Mouse (Mus musculus) liver, postnatal 0 days (tissue): ENCODE data around the gene Tgfbr2. TPM values are rescaled to one million over a fixed set of nuclear protein-coding genes. Genes with fewer than 3 reads are reported as not detected.

Source experiments
- ATAC-seq: fragments of 200-750 bp; cut with Nextera tagmentation; 2 replicates; pipeline ENCODE4 v1.8.0; 2017; ENCODE audit warnings: mild to moderate bottlenecking, moderate library complexity
- DNase-seq: peaks from one replicate; pipeline ENCODE4 v3.0.0-alpha.2; 2016
- H3K27ac ChIP-seq: fragments of 300-500 bp; sonication (generic); 2 replicates; pipeline ENCODE4 v1.5.1; 2014; ENCODE audit warnings: antibody characterized with exemption, moderate library complexity, mild to moderate bottlenecking, low read depth
- H3K27me3 ChIP-seq: fragments of 300-500 bp; sonication (generic); 2 replicates; pipeline ENCODE4 v1.6.1; 2014; ENCODE audit warnings: low read length, control low read depth, mixed read lengths; ENCODE audit not compliant: insufficient read depth
- H3K36me3 ChIP-seq: fragments of 300-500 bp; sonication (generic); replicated peaks from 2 replicates; pipeline ENCODE4 v1.6.1; 2014; ENCODE audit warnings: mild to moderate bottlenecking, control low read depth, low read length, moderate library complexity, mixed read lengths; ENCODE audit not compliant: insufficient read depth
- H3K4me1 ChIP-seq: fragments of 300-500 bp; sonication (generic); 2 replicates; pipeline ENCODE4 v1.6.1; 2014; ENCODE audit warnings: antibody characterized with exemption, mild to moderate bottlenecking, control low read depth; ENCODE audit not compliant: insufficient read depth
- H3K4me2 ChIP-seq: fragments of 300-500 bp; sonication (generic); 2 replicates; pipeline ENCODE4 v1.6.1; 2014; ENCODE audit warnings: low read depth, mild to moderate bottlenecking, low read length, moderate library complexity, mixed read lengths
- H3K4me3 ChIP-seq: fragments of 300-500 bp; sonication (generic); 2 replicates; pipeline ENCODE4 v1.5.1; 2014; ENCODE audit warnings: low read depth, low read length
- H3K9ac ChIP-seq: fragments of 300-500 bp; sonication (generic); replicated peaks from 2 replicates; pipeline ENCODE4 v1.6.1; 2014; ENCODE audit warnings: mild to moderate bottlenecking, moderate library complexity
- H3K9me3 ChIP-seq: fragments of 300-500 bp; sonication (generic); 2 replicates; pipeline ENCODE4 v1.6.1; 2016; ENCODE audit warnings: mild to moderate bottlenecking, control low read depth, low read length, mixed read lengths
- CTCF ChIP-seq: sonication (generic); IDR thresholded peaks from 2 replicates; pipeline ENCODE4 v1.5.1; 2016; ENCODE audit warnings: antibody characterized with exemption, low read depth
- EP300 ChIP-seq: IDR thresholded peaks from 2 replicates; pipeline ENCODE4 v1.6.1; 2016; ENCODE audit warnings: antibody characterized with exemption, low read depth, mild to moderate bottlenecking
- WGBS: fragments of 180-500 bp; shearing (Covaris S2); extraction: QIAGEN DNeasy Blood & Tissue Kit; methylation state at CpG from one replicate; pipeline ENCODE4 v1.1.7; 2014; ENCODE audit not compliant: insufficient replicate concordance; 5-methylcytosine and 5-hydroxymethylcytosine counted together
- polyA plus RNA-seq: library from polyadenylated mRNA; unstranded; fragments of >200 nt; fragmentation: Nextera tagmentation; extraction: Ambion mirVana; gene quantifications from 2 replicates; pipeline ENCODE4 v1.2.1, GENCODE M21; 2015

Gene Tgfbr2
- polyA plus RNA-seq, 1 experiment from 2014 or later = 5.6 TPM

DNA sequence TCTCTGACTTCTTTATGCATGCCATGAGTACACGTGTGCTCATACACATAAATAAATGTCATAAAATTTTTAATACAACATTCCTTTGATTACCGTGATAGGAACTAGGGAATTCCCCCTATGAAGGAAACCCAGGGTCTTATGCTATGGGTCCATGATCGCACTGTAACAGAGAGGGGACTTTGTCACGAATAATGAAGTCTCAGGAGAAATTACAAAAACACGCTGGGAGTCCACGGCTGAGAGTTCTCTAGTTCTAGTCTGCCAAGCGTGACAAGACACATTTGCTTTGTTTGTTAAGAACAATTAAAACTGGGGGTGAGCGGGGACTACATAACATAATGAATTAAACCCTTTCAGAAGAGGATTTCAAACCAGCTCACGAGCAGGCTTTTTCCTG is 23.3 kb upstream of the Tgfbr2 start:
- Histone ChIP-seq H3K4me1 (peaks cover 6% of the 10 kb centered on the region), H3K9me3 (no peaks in the 10 kb centered on the region), H3K36me3 (no peaks in the 10 kb centered on the region), H3K27ac (no peak overlapping the region), H3K27me3 (no peaks in the 10 kb centered on the region), H3K4me3 (no peak overlapping the region), H3K9ac (no peak overlapping the region), H3K4me2 (no peak overlapping the region)
- WGBS = 75% methylated on average over 9 of the region's 9 CpGs
- ATAC-seq (no peak), DNase-seq (no peak)
- TF ChIP-seq CTCF (no peak), EP300 (no peak)

DNA sequence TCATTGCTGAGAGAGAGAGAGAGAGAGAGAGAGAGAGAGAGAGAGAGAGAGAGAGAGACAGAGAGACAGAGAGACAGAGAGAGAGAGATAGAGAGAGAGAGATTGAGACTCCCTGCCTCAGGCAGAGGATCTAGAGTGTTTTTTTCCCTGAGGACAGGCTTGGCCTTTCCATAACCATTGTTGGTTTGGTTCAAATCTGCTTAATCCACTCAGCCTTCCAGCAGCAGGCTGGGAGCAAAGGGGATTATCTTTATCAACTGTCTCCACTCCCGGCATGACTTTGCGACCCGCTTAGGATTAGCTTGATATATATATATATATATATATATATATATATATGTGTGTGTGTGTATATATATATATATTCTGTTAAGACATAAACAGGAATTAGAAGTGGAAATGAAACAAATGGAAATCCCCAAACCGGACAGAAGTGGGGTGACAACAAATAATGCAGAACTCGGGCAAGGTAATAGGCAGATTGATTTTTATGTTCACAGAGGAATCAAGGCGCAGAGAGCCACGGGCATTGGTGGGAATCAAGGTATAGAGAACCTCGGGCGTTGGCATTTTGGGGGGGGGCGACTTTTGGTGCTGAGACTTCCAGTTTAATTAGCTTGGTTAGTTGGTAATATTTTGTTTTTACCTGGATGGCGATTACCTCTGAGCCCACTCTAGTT is 22.5 kb upstream of the Tgfbr2 start:
- Histone ChIP-seq H3K9me3 (no peaks in the 10 kb centered on the region), H3K4me1 (peaks cover 9% of the 10 kb centered on the region), H3K9ac (no peak overlapping the region), H3K4me3 (no peak overlapping the region), H3K27ac (no peak overlapping the region), H3K4me2 (no peak overlapping the region), H3K36me3 (no peaks in the 10 kb centered on the region), H3K27me3 (no peaks in the 10 kb centered on the region)
- ATAC-seq = no peak
- WGBS = 77% methylated on average over 11 of the region's 11 CpGs
- no peak for TF ChIP-seq CTCF
- TF ChIP-seq EP300 = no peak
- DNase-seq = no peak

DNA sequence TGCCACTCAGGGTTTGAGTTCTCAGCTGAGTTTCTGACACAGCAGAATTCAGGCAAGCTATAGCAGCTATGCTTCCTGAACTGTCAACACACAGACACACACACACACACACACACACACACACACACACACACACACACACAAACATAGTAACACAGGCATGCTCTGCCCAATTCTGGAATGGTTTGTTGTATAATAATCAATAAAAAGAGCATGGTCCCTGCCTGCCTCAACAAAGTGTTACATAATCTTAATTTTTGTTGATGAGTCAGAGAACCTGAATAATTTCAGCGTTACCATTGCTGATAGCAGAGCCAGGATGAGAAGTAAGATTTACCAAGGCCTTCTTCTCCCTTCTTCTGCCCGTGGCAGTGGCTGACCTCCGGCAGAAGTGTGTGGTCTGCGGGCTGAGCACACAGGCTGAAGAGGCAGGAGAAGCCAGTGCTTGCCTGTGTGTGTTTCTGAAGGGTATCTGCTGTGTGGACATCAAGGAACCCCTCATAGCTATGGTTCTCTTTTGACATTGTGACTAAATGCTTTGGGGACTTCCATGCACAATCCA is 18.8 kb upstream of the Tgfbr2 start:
- no peak for DNase-seq
- H3K27ac ChIP-seq = no peak overlapping the region
- no peaks in the 10 kb centered on the region for H3K9me3 ChIP-seq
- WGBS = 21% methylated on average over 4 of the region's 4 CpGs
- no peak overlapping the region for H3K4me2 ChIP-seq
- peaks cover 9% of the 10 kb centered on the region for H3K4me1 ChIP-seq
- H3K9ac ChIP-seq = no peak overlapping the region
- no peak for TF ChIP-seq CTCF
- TF ChIP-seq EP300 = no peak
- no peaks in the 10 kb centered on the region for H3K27me3 ChIP-seq
- no peak overlapping the region for H3K4me3 ChIP-seq
- H3K36me3 ChIP-seq = no peaks in the 10 kb centered on the region
- ATAC-seq = peak; percentile 74; the same call in 1 of the 2 replicates

DNA sequence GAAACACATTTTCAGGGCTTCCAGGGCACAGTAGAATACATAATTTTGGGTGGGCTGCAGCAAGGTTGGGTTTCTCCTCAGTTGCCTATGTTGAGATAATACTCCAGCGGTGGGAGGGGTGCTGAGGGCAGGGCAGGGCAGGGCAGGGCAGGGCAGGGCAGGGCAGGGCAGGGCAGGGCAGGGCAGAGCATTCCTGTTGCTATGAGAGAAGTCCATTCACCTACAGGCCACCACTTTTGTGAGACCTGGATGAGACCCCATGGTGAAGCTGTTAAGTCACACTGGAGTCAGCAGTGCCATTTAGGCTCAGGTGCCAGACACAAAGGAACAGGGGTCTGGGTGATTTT is 18.3 kb upstream of the Tgfbr2 start:
- peak; percentile 13; the same call in 1 of the 2 replicates for ATAC-seq
- Histone ChIP-seq H3K4me2 (no peak overlapping the region), H3K36me3 (no peaks in the 10 kb centered on the region), H3K27ac (no peak overlapping the region), H3K4me1 (peaks cover 9% of the 10 kb centered on the region), H3K9ac (no peak overlapping the region), H3K4me3 (no peak overlapping the region), H3K9me3 (no peaks in the 10 kb centered on the region), H3K27me3 (no peaks in the 10 kb centered on the region)
- WGBS = 80% methylated on average over 1 of the region's 1 CpGs
- no peak for TF ChIP-seq CTCF
- TF ChIP-seq EP300 = no peak
- no peak for DNase-seq

DNA sequence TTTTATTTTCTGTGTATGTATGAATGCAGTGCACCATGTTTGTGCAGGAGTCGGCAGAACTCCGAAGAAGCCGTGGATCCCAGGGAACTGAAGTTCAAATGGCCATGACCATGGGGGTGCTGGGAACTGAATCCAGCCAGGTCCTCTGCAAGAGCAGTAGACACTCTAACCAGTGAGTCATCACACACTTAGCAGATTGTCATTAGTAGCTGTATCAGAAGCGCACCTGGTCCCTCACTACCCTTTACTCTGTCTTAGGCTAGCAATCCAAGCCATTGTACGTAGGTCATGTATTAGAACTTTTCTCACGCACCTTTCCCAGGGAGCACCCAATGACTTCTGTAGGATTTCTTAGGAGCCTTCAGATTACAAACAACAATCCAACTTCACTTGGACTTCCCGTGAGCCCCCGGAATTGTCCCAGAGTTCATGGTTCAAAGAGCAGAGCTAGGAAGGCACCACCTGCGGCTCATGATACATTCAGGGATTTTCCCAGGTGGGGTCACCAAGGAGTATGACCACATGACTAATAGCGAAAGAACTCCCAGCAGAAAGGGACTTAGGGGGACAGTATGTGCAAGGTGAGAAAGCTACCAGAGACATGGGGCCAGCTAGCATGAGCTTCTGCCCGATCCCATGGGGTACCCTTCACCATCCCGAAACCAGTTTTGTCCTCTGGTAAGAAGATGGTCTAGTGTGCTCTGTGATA is 17.8 kb upstream of the Tgfbr2 start:
- Histone ChIP-seq H3K4me3 (no peak overlapping the region), H3K36me3 (no peaks in the 10 kb centered on the region), H3K4me1 (peaks cover 9% of the 10 kb centered on the region), H3K9ac (no peak overlapping the region), H3K27me3 (no peaks in the 10 kb centered on the region), H3K4me2 (no peak overlapping the region), H3K9me3 (no peaks in the 10 kb centered on the region), H3K27ac (no peak overlapping the region)
- no peak for TF ChIP-seq EP300
- TF ChIP-seq CTCF = no peak
- WGBS = 87% methylated on average over 12 of the region's 12 CpGs
- DNase-seq (no peak), ATAC-seq (no peak)

DNA sequence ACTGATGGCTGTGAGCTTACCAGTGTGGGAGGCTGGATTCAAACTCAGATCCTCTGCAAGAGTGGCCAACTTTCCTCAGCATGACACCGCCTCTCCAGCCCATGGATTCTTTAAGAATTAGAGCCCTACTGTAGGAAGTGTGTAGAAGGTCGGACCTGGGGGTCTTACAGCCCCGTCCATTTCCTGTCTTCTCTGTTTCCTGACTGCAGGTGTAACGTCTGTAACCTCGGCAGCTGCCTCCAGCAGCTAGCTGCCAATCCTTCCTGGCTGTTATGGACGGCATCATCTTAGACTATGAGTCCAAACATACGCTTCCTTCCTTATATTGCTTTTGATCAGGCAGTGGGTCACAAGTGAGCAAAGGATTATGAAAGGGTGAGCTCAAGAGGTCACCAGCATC is 17.1 kb upstream of the Tgfbr2 start:
- Histone ChIP-seq H3K9me3 (no peaks in the 10 kb centered on the region), H3K27me3 (no peaks in the 10 kb centered on the region), H3K9ac (no peak overlapping the region), H3K4me3 (no peak overlapping the region), H3K4me2 (no peak overlapping the region), H3K4me1 (peaks cover 12% of the 10 kb centered on the region), H3K27ac (no peak overlapping the region), H3K36me3 (no peaks in the 10 kb centered on the region)
- ATAC-seq = no peak
- 64% methylated on average over 7 of the region's 7 CpGs for WGBS
- DNase-seq = no peak
- TF ChIP-seq CTCF (no peak), EP300 (no peak)
